Mouse (Mus musculus): Measurements from ENCODE around the gene Ube2v1. TPM values are rescaled to one million over a fixed set of nuclear protein-coding genes. Genes with fewer than 3 reads are reported as not detected.

Ube2v1 gene
- total RNA-seq, 2 experiments from 2014 or later: 215 to 250 TPM

DNA sequence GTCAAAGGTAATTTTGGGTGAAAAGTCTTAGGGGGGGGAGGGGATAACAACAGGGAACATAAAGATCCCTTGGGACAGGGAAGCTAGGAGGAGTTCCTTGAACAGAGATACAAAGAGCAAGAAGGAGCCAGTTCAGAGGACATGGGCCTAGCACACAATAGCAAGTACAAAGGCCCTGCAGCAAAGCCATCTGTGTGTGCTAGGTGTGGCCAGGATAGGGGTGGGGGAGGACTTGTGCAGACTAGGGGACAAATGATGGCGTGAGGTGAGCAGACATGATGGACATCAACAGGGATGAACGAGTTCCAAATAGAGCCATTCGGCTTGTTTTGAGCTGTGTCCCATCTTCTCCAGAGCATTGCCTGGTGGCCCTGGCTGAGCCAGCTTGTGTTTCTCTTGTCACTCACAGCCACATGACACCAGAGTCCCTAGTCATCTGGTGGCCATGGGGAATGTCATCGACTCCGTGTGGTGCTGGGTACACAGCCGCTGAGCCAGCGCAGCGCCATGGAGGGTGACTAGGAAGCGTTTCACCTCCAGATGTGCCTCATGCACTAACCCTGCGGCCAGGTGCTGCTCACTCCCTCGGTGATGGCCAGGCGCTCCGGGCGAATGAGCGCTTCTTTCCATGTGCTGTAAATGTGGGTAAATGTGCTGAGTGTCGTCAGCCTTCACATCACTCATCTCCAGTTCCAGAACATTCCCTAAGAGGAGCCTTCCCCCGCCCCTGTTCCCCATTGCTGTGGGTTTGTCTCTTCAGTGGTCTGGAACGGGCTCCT lies 60.3 kb downstream of the Ube2v1 start:
- DNase-seq (ENCODE audit: low spot score in 2 of 2): no peak
- intact Hi-C loops (cut with DNase I): no loop called here

GRCm38 (mm10) chr2:167570815-167571214 lies 61.1 kb downstream of the Ube2v1 start:
- no peak for DNase-seq (ENCODE audit: low spot score in 2 of 2)
- intact Hi-C loops (cut with DNase I): no loop called here

- peak; percentile 44 to 72 for DNase-seq (ENCODE audit: low spot score in 2 of 2)
- intact Hi-C loops (cut with DNase I): no loop called here
These were observed 61.8 kb downstream of the Ube2v1 start for GRCm38 (mm10) chr2:167569934-167570651.

- intact Hi-C loops (cut with DNase I): no loop called here
- no peak for DNase-seq (ENCODE audit: low spot score in 2 of 2)
These were observed 63.8 kb downstream of the Ube2v1 start for GRCm38 (mm10) chr2:167568112-167568511.

- intact Hi-C loops (cut with DNase I): no loop called here
- no peak for DNase-seq (ENCODE audit: low spot score in 2 of 2)
These were observed 66.2 kb downstream of the Ube2v1 start for GRCm38 (mm10) chr2:167565682-167566081.

- intact Hi-C loops (cut with DNase I): no loop called here
- no peak for DNase-seq (ENCODE audit: low spot score in 2 of 2)
These were observed 66.6 kb downstream of the Ube2v1 start for GRCm38 (mm10) chr2:167565312-167565656.

- intact Hi-C loops (cut with DNase I): no loop called here
- no peak for DNase-seq (ENCODE audit: low spot score in 2 of 2)
These were observed 67.2 kb downstream of the Ube2v1 start for GRCm38 (mm10) chr2:167564551-167565311.

- intact Hi-C loops (cut with DNase I): no loop called here
- DNase-seq (ENCODE audit: low spot score in 2 of 2): no peak
These were observed 68.2 kb downstream of the Ube2v1 start for GRCm38 (mm10) chr2:167563703-167564102.

- no peak for DNase-seq (ENCODE audit: low spot score in 2 of 2)
- intact Hi-C loops (cut with DNase I): no loop called here
These were observed 68.9 kb downstream of the Ube2v1 start for GRCm38 (mm10) chr2:167563035-167563434.

DNA sequence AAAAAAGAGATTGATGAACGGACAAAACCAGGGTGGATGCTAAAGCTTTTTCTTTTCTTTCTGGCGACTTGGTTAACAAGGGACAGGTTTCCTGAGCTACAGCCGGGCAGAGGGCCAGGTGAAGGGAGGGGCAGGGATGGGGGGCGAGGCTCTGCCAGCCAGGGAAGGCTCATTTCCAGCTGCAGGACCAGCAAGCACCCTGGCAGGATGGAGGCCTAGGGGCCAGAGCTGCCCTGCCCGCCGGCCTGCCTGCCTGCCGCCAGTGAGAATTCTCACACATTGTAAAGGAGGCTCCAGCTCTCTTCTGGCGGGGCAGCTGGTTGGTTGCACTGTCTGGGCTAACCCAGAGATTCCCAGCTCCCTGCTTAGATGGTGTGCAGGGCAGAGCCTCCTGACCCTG lies 69.8 kb downstream of the Ube2v1 start:
- intact Hi-C loops (cut with DNase I): no loop called here
- no peak for DNase-seq (ENCODE audit: low spot score in 2 of 2)

GRCm38 (mm10) chr2:167559413-167559812 lies 72.5 kb downstream of the Ube2v1 start:
- DNase-seq (ENCODE audit: low spot score in 2 of 2): no peak
- intact Hi-C loops (cut with DNase I): no loop called here

Small RNAs within 50 kb of the gene (microRNA-seq; reads per million reads assigned to microRNA genes)
- gene Gm22355: 0 reads per million in 2 experiments

Other genes starting within 250 kb of the Ube2v1 start
- gene Slc9a8, start 210.4 kb downstream of the Ube2v1 start, total RNA-seq (2021): 10 to 100 TPM; 31.2 to 32.9 TPM
- gene Rnf114, start 139.4 kb downstream of the Ube2v1 start, total RNA-seq (2021): 10 to 100 TPM; 40.8 to 43.1 TPM
- 10 to 100 TPM; 74.5 to 77.2 TPM for gene Spata2, start 139.2 kb downstream of the Ube2v1 start, total RNA-seq (2021)
- gene Snai1, start 93.9 kb downstream of the Ube2v1 start, total RNA-seq (2021): under 1 TPM; 0.86 to 0.95 TPM
- 10 to 100 TPM; 63.3 to 65.1 TPM for gene Gm20431, start 29.4 kb upstream of the Ube2v1 start, total RNA-seq (2021)
- gene Cebpb, start 56.8 kb upstream of the Ube2v1 start, total RNA-seq (2021): 10 to 100 TPM; 12.6 to 13.4 TPM
- 10 to 100 TPM; 54.6 to 58.5 TPM for gene Tmem189, start 57.7 kb upstream of the Ube2v1 start, total RNA-seq (2021)

Data from left cerebral cortex, postnatal 14 days (tissue).